Mouse (Mus musculus) kidney, adult 2 months (tissue): ENCODE measurements around the gene Actn1. TPM values are rescaled to one million over a fixed set of nuclear protein-coding genes. Genes with fewer than 3 reads are reported as not detected.

Experiments used
- DNase-seq: peaks from one replicate; pipeline ENCODE4 v3.0.0; 2021
- H3K27ac ChIP-seq: fragments of 200-500 bp; 2 replicates; pipeline ENCODE4 v1.5.1; 2012; ENCODE audit warnings: low read depth, low read length, control low read depth, inconsistent platforms; ENCODE audit not compliant: insufficient read depth
- H3K27me3 ChIP-seq: fragments of 200-500 bp; replicated peaks from 2 replicates; pipeline ENCODE4 v1.6.1; 2012; ENCODE audit warnings: mild to moderate bottlenecking, moderate library complexity, low read length, inconsistent platforms; ENCODE audit not compliant: control insufficient read depth, insufficient read depth
- H3K36me3 ChIP-seq: fragments of 200-500 bp; 2 replicates; pipeline ENCODE4 v1.6.1; 2012; ENCODE audit warnings: mild to moderate bottlenecking, moderate library complexity, low read length, inconsistent platforms; ENCODE audit not compliant: control insufficient read depth, insufficient read depth
- H3K4me1 ChIP-seq: fragments of 200-500 bp; 2 replicates; pipeline ENCODE4 v1.6.1; 2011; ENCODE audit warnings: low read length; ENCODE audit not compliant: control insufficient read depth, insufficient read depth
- H3K4me3 ChIP-seq: fragments of 200-500 bp; 2 replicates; pipeline ENCODE4 v1.5.1; 2011; ENCODE audit warnings: mild to moderate bottlenecking, low read depth, low read length, control low read depth; ENCODE audit not compliant: insufficient read depth
- CTCF ChIP-seq: fragments of 200-500 bp; conservative IDR thresholded peaks from 2 replicates; pipeline ENCODE4 v1.5.1; 2011; ENCODE audit warnings: low read depth, mild to moderate bottlenecking, control low read depth, low read length, moderate library complexity, mixed read lengths; ENCODE audit not compliant: insufficient read depth, insufficient read length
- POLR2A ChIP-seq: fragments of 200-500 bp; IDR thresholded peaks from one replicate; pipeline ENCODE4 v1.6.1; 2011; ENCODE audit warnings: low read depth, low read length, control low read depth
- WGBS: fragments of 180-500 bp; shearing (Covaris S2); methylation state at CpG from one replicate; pipeline ENCODE4 v1.1.7; 2018; 5-methylcytosine and 5-hydroxymethylcytosine counted together
- polyA plus RNA-seq: library from polyadenylated mRNA; depleted of rRNA; stranded (reverse); fragments of >200 nt; gene quantifications from 2 replicates; pipeline ENCODE4 v1.2.3, GENCODE M21; 2012

Gene Actn1
- polyA plus RNA-seq, 1 experiment: 31.3 TPM

DNA sequence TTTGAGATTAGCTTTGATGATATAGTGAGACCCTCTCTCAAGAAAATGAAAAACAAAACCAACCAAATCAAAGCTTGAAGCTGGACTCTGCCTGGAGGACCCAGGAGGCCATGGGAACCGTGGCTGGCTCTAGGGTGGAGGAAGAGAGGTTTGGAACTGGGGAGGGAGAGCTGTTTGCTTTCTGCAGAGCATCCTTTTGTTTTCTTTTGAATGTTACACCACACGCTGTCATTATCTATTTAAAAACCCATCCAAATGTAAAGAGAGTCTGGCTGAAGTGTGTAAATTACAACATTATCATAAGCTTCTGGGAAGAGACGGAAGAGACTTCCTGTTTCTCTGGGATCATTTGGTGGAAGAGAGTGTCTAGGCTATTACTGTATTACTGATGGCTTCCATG lies 43.1 kb downstream of the Actn1 start:
- Histone ChIP-seq H3K4me3 (no peak overlapping the region), H3K36me3 (no peaks in the 10 kb centered on the region), H3K27ac (peak overlapping the region; percentile 67), H3K27me3 (no peaks in the 10 kb centered on the region), H3K4me1 (peaks cover 19% of the 10 kb centered on the region)
- no peak for DNase-seq
- WGBS: 71% methylated on average over 3 of the region's 3 CpGs
- TF ChIP-seq CTCF: no peak
- TF ChIP-seq POLR2A: no peak

DNA sequence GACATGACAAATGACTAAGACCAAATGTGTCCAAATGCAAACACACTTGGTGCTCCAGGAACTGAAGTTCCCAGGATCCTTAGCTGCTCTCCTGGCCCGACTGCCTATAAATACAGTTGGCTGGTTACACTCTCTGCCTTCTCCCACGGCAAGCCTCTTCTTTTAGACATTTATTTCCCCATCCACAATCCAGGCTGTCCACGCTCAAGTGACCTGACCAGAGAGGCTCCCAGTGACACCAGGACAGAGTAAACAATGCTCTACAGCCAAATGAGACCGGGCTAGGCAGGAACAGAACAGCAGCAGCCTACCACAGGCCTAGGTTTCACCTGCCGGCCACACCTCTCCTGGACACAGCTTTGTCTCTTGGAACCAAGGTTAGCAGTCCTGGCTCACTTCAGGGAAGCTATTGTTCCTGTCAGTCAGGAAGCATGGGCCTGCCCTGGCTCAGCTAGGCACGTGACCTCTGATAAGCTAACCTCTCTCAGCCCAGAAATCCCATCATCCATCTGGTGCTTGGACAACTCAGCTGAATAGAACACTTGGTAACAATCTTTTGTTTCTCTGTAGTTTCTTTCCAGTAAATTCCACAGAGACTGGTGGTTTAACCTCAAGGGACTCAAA lies 43.8 kb downstream of the Actn1 start:
- 27% methylated on average over 6 of the region's 6 CpGs for WGBS

DNA sequence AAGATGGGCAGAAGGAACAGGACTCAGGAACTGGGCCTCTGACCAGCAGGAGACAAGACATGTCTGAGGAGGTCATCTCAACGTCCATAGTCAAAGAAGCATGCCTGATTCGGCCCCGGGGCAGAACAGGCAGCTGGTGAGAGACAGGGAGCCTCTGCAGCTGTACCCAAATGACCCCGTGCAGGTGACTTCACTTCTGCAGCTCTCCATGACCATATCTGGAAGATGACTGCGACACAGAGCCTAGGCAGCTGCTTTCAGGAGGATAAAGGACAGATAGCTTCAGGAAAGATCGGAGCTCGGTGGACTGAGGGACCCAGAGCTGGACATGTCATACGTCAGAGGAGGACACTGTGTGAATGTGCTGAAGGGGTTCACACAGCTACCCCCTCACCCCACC lies 46.4 kb downstream of the Actn1 start:
- H3K4me3 ChIP-seq: no peak overlapping the region
- H3K27me3 ChIP-seq: no peaks in the 10 kb centered on the region
- H3K36me3 ChIP-seq: no peaks in the 10 kb centered on the region
- TF ChIP-seq CTCF (no peak), POLR2A (no peak)
- WGBS: 68% methylated on average over 8 of the region's 8 CpGs
- no peak overlapping the region for H3K27ac ChIP-seq
- H3K4me1 ChIP-seq: peaks cover 25% of the 10 kb centered on the region
- DNase-seq: no peak

More for the DNA sequence above, 43.8 kb downstream of the Actn1 start:
- DNase-seq: peak; percentile 65
- Histone ChIP-seq H3K27me3 (no peaks in the 10 kb centered on the region), H3K4me3 (no peak overlapping the region), H3K36me3 (no peaks in the 10 kb centered on the region), H3K4me1 (peaks cover 25% of the 10 kb centered on the region), H3K27ac (peak overlapping the region; percentile 67)
- TF ChIP-seq CTCF: no peak

DNA sequence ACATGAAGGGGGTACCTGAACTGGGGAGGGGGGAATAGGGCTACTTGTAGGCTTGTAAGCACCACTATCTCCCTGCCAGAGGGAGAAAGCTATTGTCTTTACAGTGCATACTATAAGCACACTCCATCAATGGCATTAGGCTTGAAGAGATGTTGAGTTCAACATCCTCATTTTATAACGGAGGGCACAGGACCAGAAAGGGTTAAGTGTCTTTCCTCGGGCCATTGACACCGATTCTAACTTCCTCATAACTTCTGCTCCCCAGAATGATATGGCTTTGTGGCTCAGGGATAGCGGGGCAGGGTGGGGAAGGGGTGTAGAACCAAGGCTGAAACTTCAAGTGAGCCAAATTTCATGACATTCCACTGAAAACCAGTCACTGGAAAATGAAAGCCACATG lies 46.9 kb downstream of the Actn1 start:
- H3K4me3 ChIP-seq: no peak overlapping the region
- TF ChIP-seq CTCF: no peak
- TF ChIP-seq POLR2A: no peak
- WGBS: 37% methylated on average over 4 of the region's 4 CpGs
- H3K27me3 ChIP-seq: no peaks in the 10 kb centered on the region
- no peaks in the 10 kb centered on the region for H3K36me3 ChIP-seq
- no peak overlapping the region for H3K27ac ChIP-seq
- DNase-seq: no peak
- peaks cover 25% of the 10 kb centered on the region for H3K4me1 ChIP-seq

DNA sequence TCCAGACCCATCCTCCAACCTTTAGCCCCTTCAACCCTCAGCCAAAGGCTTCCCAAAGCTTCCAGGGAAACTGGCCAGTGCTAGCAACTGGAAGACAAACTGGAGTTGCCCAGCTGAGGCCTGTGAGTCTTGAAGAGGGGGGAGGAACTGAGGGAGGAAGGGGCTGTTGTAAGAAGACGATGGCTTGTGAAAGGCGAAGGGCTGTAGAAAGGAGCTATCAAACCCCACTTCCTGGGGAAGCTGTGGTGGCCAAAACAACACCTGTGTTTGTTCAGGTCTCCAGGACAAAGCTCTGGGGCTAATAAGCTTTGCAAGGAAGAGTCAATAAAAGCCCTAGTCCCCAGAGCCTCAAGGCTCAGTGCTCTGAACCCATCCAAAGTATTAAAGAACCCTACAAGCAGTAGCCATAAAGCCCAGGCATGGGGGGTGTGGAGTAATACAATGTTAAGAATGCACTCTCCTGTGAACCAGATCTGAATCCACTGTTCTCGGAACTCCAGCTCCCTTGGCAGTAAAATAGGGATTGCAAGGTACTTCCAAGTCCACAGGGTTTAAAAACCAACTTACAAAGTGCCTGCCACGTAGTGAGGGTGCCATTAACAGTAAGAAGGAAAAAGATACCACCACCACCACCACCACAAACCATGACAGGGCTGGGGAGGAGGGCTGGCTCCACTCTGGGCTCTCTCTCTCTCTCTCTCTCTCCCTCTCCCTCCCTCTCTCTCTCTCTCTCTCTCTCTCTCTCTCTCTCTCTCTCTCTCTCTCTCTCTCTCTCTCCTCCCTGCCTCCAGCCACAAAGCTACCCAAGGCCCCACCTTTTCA lies 49.2 kb downstream of the Actn1 start:
- no peak overlapping the region for H3K4me3 ChIP-seq
- H3K4me1 ChIP-seq: peaks cover 15% of the 10 kb centered on the region
- peak; percentile 56 for DNase-seq
- no peaks in the 10 kb centered on the region for H3K27me3 ChIP-seq
- peak overlapping the region; percentile 13; the same call in 1 of the 2 replicates for H3K27ac ChIP-seq
- WGBS: 49% methylated on average over 4 of the region's 4 CpGs
- H3K36me3 ChIP-seq: no peaks in the 10 kb centered on the region
- no peak for TF ChIP-seq POLR2A
- no peak for TF ChIP-seq CTCF

DNA sequence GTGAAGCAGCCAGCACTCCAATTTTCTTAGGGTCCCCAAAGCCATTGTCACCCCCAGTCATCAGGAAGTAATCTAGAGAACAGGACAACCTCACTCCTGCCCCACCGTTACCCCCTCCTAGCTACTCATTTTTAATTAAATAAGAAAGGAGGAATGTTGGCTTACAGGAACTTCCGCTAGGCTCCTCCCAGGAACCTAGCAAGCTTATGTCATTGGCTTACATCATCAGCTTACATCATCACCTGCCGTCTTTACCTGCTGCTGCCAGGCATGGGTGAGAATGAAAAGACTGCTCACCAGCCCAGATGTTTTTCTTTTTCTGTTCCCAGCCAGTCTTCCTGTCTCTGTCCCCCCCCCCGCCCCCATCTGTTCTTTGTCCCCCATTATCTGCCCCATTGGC lies 50.3 kb downstream of the Actn1 start:
- WGBS: 84% methylated on average over 4 of the region's 4 CpGs
- Histone ChIP-seq H3K27ac (no peak overlapping the region), H3K27me3 (no peaks in the 10 kb centered on the region), H3K4me3 (no peak overlapping the region), H3K4me1 (peaks cover 15% of the 10 kb centered on the region), H3K36me3 (no peaks in the 10 kb centered on the region)
- no peak for TF ChIP-seq POLR2A
- TF ChIP-seq CTCF: no peak
- DNase-seq: no peak

DNA sequence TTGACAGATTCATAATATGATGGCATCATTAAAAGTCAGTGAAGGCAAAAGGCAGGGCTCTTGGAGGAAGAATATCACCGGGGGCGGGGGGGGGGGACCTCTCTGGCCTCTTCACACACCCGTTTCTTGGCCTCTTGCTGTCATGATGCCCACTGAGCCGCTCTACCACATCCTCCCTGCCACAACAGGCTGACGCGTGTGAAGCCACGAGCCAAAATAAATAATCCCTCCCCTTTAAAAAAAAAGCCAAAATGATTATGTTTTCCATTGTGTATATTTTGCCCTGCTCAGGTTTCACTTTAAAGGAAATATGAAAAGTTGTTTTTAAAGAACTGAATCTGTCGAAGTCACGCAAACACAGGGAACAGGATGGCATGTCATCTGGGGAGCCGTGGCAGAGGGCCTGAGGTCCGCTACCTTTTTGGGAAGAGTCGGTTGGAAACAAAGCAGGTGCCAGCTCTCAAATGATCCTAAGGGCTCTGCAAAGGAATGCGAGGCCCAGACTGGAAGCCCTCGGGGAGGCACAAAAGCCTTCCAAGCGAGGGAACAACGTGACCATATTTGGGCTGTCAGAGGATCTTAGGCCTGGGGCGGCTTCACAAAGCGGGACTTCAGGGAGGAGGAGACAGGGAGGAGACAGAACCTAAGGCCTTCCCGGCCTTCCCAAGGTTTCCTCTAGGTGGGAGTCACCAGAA lies 51.9 kb downstream of the Actn1 start:
- Histone ChIP-seq H3K4me1 (peaks cover 15% of the 10 kb centered on the region), H3K36me3 (no peaks in the 10 kb centered on the region), H3K27ac (no peak overlapping the region), H3K4me3 (no peak overlapping the region), H3K27me3 (no peaks in the 10 kb centered on the region)
- TF ChIP-seq POLR2A (no peak), CTCF (no peak)
- 50% methylated on average over 19 of the region's 19 CpGs for WGBS
- DNase-seq: no peak
